Mouse (Mus musculus) gastrocnemius, adult 2 months (tissue): ENCODE measurements around the gene 9130213A22Rik. TPM values are rescaled to one million over a fixed set of nuclear protein-coding genes. Genes with fewer than 3 reads are reported as not detected.

Experiments used
- DNase-seq: peaks from one replicate; pipeline ENCODE4 v3.0.0; 2022
- H3K27ac ChIP-seq: fragments of 200-600 bp; 2 replicates; pipeline ENCODE4 v1.8.1; 2022; ENCODE audit warnings: mild to moderate bottlenecking
- H3K4me3 ChIP-seq: fragments of 200-600 bp; 2 replicates; pipeline ENCODE4 v1.8.1; 2022; ENCODE audit warnings: mild to moderate bottlenecking, moderate library complexity
- CTCF ChIP-seq: fragments of 200-600 bp; IDR thresholded peaks from 2 replicates; pipeline ENCODE4 v1.8.1; 2022; ENCODE audit warnings: antibody characterized with exemption, mild to moderate bottlenecking, moderate library complexity
- intact Hi-C: fragments of 180-260 bp; cut with DNase I; formaldehyde crosslinking; loops from one replicate; pipeline ENCODE4 v1.15.1; 2025
- total RNA-seq, 2 experiments: library from RNA; stranded (reverse); gene quantifications; 2 replicates each; pipeline ENCODE4 v1.2.3; 2021

Gene 9130213A22Rik
- total RNA-seq, 2 experiments from 2014 or later: 0.20 TPM; not detected in 1

GRCm38 (mm10) chr11:69073951-69074775 lies 48.2 kb downstream of the 9130213A22Rik start:
- DNase-seq: no peak
- intact Hi-C loops: loop anchor here (2.0 kb wide), 1 partner anchor 15 kb away; the partner anchor contains the start of gene Vamp2
- H3K27ac ChIP-seq: peak overlapping the region; percentile 99
- no peak for TF ChIP-seq CTCF
- H3K4me3 ChIP-seq: no peak overlapping the region; the same call in 1 of the 2 replicates

- intact Hi-C loops: loop anchor here (2.0 kb wide), 1 partner anchor 16 kb away; the partner anchor contains the start of gene Vamp2
- peak; percentile 85 for DNase-seq
Observed at GRCm38 (mm10) chr11:69073065-69073888, 49.1 kb downstream of the 9130213A22Rik start.

DNA sequence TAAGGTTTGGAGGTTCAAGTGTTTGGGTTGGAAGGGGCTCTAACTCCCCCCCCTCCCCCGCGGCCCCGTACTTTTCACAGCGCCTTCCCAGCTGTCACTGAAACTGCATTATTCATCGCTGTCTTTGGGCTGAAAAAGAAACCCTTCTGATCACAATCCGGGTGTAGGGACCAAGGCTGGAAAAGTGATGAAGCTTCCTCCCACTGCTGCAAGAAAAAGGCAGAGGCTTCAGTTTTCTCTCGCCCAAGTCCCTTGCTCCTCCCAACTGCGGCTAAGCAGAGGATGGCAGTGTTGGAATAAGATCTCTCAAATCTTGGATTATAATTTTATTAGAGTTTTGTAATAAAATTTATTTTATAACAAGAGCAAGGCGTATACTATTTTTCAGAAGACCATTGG lies 49.7 kb downstream of the 9130213A22Rik start:
- TF ChIP-seq CTCF: no peak
- Histone ChIP-seq H3K4me3 (peak overlapping the region; percentile 62), H3K27ac (peak overlapping the region; percentile 99)
- intact Hi-C loops: loop anchor here (2.0 kb wide), 1 partner anchor 16 kb away; the partner anchor contains the start of gene Vamp2
- DNase-seq: no peak

More at GRCm38 (mm10) chr11:69073065-69073888, 49.1 kb downstream of the 9130213A22Rik start:
- peak; percentile 11; the same call in 1 of the 2 replicates for TF ChIP-seq CTCF
- Histone ChIP-seq H3K4me3 (peak overlapping the region; percentile 62), H3K27ac (peak overlapping the region; percentile 99)

DNA sequence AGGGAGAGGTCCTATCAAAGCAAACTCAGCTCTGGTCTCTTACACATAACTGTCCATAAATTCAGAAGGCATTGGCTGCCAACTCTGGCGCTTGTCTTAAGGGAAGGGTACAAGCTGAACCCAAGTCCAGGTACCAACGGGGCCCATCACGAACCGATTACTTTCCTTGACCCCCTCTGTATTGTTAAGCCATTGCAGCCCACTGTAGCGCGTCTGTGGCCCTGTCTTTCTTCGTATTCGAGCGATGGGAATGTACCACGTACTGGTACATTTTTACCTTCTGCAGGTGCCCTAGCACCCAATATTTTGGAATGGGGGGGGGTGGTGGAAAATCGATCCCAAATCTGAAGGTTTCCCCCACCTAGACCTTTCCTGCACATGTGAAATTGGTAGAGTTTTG lies 50.2 kb downstream of the 9130213A22Rik start:
- Histone ChIP-seq H3K27ac (peak overlapping the region; percentile 99), H3K4me3 (peak overlapping the region; percentile 62)
- DNase-seq: no peak
- TF ChIP-seq CTCF: no peak
- intact Hi-C loops: loop anchor here (2.0 kb wide), 1 partner anchor 17 kb away; the partner anchor contains the start of gene Vamp2

GRCm38 (mm10) chr11:69071262-69071661 lies 51.1 kb downstream of the 9130213A22Rik start:
- Histone ChIP-seq H3K27ac (peak overlapping the region; percentile 93), H3K4me3 (peak overlapping the region; percentile 82)
- no peak for TF ChIP-seq CTCF
- DNase-seq: no peak
- intact Hi-C loops: no loop called here

GRCm38 (mm10) chr11:69070590-69071222 lies 51.7 kb downstream of the 9130213A22Rik start, which contains the start of gene Tmem107:
Gene Tmem107 (plus strand): TSS chr11:69070806.
- no peak for TF ChIP-seq CTCF
- H3K4me3 ChIP-seq: peak within 1 kb of the TSS; percentile 82
- H3K27ac ChIP-seq: peak within 1 kb of the TSS; percentile 93
- intact Hi-C loops: no loop called here
- DNase-seq: peak; percentile 95

DNA sequence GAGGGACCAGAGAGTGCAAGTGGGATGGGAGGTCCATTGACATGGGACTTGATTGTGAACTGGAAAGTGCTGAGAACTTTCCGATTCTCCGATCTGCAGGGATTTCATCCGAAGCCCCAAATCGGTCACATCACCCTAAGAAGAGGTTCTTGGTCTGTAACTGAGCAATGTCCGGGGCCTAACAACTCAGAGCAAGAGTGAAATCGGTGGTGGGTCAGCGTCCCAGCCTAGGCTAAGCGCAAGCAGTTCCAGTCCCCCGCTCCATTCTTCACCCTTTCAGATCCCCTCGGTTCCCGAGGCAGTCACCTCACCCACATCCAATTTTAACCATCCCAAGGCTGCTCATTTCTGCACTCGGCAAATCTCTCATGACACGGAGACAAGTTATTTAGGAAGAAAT lies 52.3 kb downstream of the 9130213A22Rik start:
- no peak for DNase-seq
- TF ChIP-seq CTCF: no peak
- peak overlapping the region; percentile 93 for H3K27ac ChIP-seq
- H3K4me3 ChIP-seq: peak overlapping the region; percentile 82
- intact Hi-C loops: no loop called here

Other genes starting within 250 kb of the 9130213A22Rik start
- gene Rnf222, start 234.0 kb downstream of the 9130213A22Rik start, total RNA-seq: not detected
- 100 to 1,000 TPM; 606 to 729 TPM for gene Rpl26, start 221.0 kb downstream of the 9130213A22Rik start, total RNA-seq
- gene Odf4, start 195.5 kb downstream of the 9130213A22Rik start, total RNA-seq: not detected
- 1 to 10 TPM; 5.9 to 9.7 TPM for gene Arhgef15, start 165.1 kb downstream of the 9130213A22Rik start, total RNA-seq
- 1 to 10 TPM; 2.9 to 5.0 TPM for gene Slc25a35, start 154.5 kb downstream of the 9130213A22Rik start, total RNA-seq
- gene Rangrf, start 147.4 kb downstream of the 9130213A22Rik start, total RNA-seq: 10 to 100 TPM; 55.4 to 71.1 TPM
- gene Pfas, start 114.1 kb downstream of the 9130213A22Rik start, total RNA-seq: 10 to 100 TPM in 1 of 2 experiments, 1 to 10 TPM in 1; 7.8 to 14.8 TPM
- 10 to 100 TPM in 1 of 2 experiments, 1 to 10 TPM in 1; 9.9 to 11.0 TPM for gene Ctc1, start 106.7 kb downstream of the 9130213A22Rik start, total RNA-seq
- gene Aurkb, start 76.9 kb downstream of the 9130213A22Rik start, total RNA-seq: not detected
- 10 to 100 TPM; 17.9 to 18.9 TPM for gene Borcs6, start 62.9 kb downstream of the 9130213A22Rik start, total RNA-seq
- gene Tmem107, start 51.8 kb downstream of the 9130213A22Rik start, total RNA-seq: 1 to 10 TPM; 3.9 to 5.7 TPM
- gene Vamp2, start 34.1 kb downstream of the 9130213A22Rik start, total RNA-seq: 10 to 100 TPM; 38.0 to 42.7 TPM
- 10 to 100 TPM; 68.2 to 76.8 TPM for gene Per1, start 27.4 kb downstream of the 9130213A22Rik start, total RNA-seq
- not detected for gene Hes7, start 2.2 kb downstream of the 9130213A22Rik start, total RNA-seq
- gene Aloxe3, start 3.3 kb upstream of the 9130213A22Rik start, total RNA-seq: not detected
- not detected for gene Alox12b, start 34.4 kb upstream of the 9130213A22Rik start, total RNA-seq
- not detected for gene Alox8, start 75.3 kb upstream of the 9130213A22Rik start, total RNA-seq
- not detected for gene Gucy2e, start 114.4 kb upstream of the 9130213A22Rik start, total RNA-seq
- 1 to 10 TPM; 1.4 to 2.0 TPM for gene Cntrob, start 201.2 kb upstream of the 9130213A22Rik start, total RNA-seq
- gene Trappc1, start 201.4 kb upstream of the 9130213A22Rik start, total RNA-seq: 10 to 100 TPM; 37.7 to 46.4 TPM
- gene Kcnab3, start 203.7 kb upstream of the 9130213A22Rik start, total RNA-seq: not detected
- gene Rnf227, start 217.9 kb upstream of the 9130213A22Rik start, total RNA-seq: not detected
- gene Chd3, start 246.8 kb upstream of the 9130213A22Rik start, total RNA-seq: 1 to 10 TPM; 6.8 to 9.4 TPM